Mouse (Mus musculus) lung, postnatal 0 days (tissue): ENCODE measurements around the gene Cd164l2. TPM values are rescaled to one million over a fixed set of nuclear protein-coding genes. Genes with fewer than 3 reads are reported as not detected.

Experiments
- ATAC-seq: fragments of 200-750 bp; cut with Nextera tagmentation; 2 replicates; pipeline ENCODE4 v1.8.0; 2017; ENCODE audit warnings: moderate library complexity
- DNase-seq: peaks from one replicate; pipeline ENCODE4 v3.0.0-alpha.2; 2016; ENCODE audit warnings: low spot score
- H3K27ac ChIP-seq: fragments of 300-500 bp; sonication (generic); 2 replicates; pipeline ENCODE4 v1.5.1; 2014; ENCODE audit warnings: antibody characterized with exemption, mild to moderate bottlenecking, low read length, mixed read lengths
- H3K27me3 ChIP-seq: fragments of 300-500 bp; sonication (generic); replicated peaks from 2 replicates; pipeline ENCODE4 v1.6.1; 2014; ENCODE audit warnings: low read length, mixed read lengths; ENCODE audit not compliant: insufficient read depth
- H3K36me3 ChIP-seq: fragments of 300-500 bp; sonication (generic); 2 replicates; pipeline ENCODE4 v1.6.1; 2014; ENCODE audit warnings: low read length, mixed read lengths; ENCODE audit not compliant: insufficient read depth
- H3K4me1 ChIP-seq: fragments of 300-500 bp; sonication (generic); 2 replicates; pipeline ENCODE4 v1.6.1; 2014; ENCODE audit warnings: antibody characterized with exemption, low read depth, low read length, mixed read lengths; ENCODE audit not compliant: insufficient read depth
- H3K4me2 ChIP-seq: fragments of 300-500 bp; sonication (generic); replicated peaks from 2 replicates; pipeline ENCODE4 v1.6.1; 2014; ENCODE audit warnings: low read depth, mild to moderate bottlenecking, low read length, moderate library complexity, mixed read lengths
- H3K4me3 ChIP-seq: fragments of 300-500 bp; sonication (generic); 2 replicates; pipeline ENCODE4 v1.5.1; 2014; ENCODE audit warnings: low read depth, low read length
- H3K9ac ChIP-seq: fragments of 300-500 bp; sonication (generic); replicated peaks from 2 replicates; pipeline ENCODE4 v1.6.1; 2014; ENCODE audit warnings: low read depth, mild to moderate bottlenecking
- H3K9me3 ChIP-seq: fragments of 300-500 bp; sonication (generic); 2 replicates; pipeline ENCODE4 v1.6.1; 2016; ENCODE audit warnings: low read length, mixed read lengths
- CTCF ChIP-seq: IDR thresholded peaks from 2 replicates; pipeline ENCODE4 v1.5.1; 2016; ENCODE audit warnings: antibody characterized with exemption, mild to moderate bottlenecking
- EP300 ChIP-seq: IDR thresholded peaks from 2 replicates; pipeline ENCODE4 v1.6.1; 2016; ENCODE audit warnings: antibody characterized with exemption, mild to moderate bottlenecking, control low read depth
- WGBS: fragments of 180-500 bp; shearing (Covaris S2); extraction: QIAGEN DNeasy Blood & Tissue Kit; methylation state at CpG from one replicate; pipeline ENCODE4 v1.1.7; 2014; 5-methylcytosine and 5-hydroxymethylcytosine counted together
- polyA plus RNA-seq: library from polyadenylated mRNA; unstranded; fragments of >200 nt; fragmentation: Nextera tagmentation; extraction: Ambion mirVana; gene quantifications from 2 replicates; pipeline ENCODE4 v1.2.1, GENCODE M21; 2015

Gene Cd164l2
- polyA plus RNA-seq, 1 experiment from 2014 or later = 10.3 TPM

DNA sequence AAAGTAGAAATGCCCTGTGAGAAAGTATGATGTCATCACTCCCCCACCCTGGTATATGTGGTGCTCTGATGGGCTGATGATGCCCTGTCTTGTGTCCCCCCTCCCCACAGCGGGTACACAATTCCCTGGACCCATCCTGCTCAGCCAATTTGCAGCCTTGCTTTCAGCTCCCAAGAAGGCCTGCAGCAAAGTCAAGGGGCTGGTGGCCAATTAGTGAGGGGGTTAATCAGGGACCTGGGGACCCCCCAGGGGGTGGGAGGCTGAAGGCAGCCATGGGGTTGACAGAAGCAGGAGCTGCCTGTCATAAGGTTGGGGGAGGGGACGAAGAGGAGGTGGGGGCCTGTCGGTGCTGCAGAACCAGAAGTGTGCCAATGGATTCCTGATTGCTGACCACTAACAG, 8.3 kb upstream of the Cd164l2 start:
- H3K4me1 ChIP-seq = peaks cover 16% of the 10 kb centered on the region
- H3K27me3 ChIP-seq = no peaks in the 10 kb centered on the region
- no peak for DNase-seq
- H3K27ac ChIP-seq = no peak overlapping the region
- ATAC-seq = no peak
- H3K9me3 ChIP-seq = no peaks in the 10 kb centered on the region
- WGBS = 60% methylated on average over 3 of the region's 3 CpGs
- no peak overlapping the region for H3K4me3 ChIP-seq
- no peak overlapping the region for H3K4me2 ChIP-seq
- no peak overlapping the region for H3K9ac ChIP-seq
- TF ChIP-seq EP300 (no peak), CTCF (no peak)
- H3K36me3 ChIP-seq = no peaks in the 10 kb centered on the region

DNA sequence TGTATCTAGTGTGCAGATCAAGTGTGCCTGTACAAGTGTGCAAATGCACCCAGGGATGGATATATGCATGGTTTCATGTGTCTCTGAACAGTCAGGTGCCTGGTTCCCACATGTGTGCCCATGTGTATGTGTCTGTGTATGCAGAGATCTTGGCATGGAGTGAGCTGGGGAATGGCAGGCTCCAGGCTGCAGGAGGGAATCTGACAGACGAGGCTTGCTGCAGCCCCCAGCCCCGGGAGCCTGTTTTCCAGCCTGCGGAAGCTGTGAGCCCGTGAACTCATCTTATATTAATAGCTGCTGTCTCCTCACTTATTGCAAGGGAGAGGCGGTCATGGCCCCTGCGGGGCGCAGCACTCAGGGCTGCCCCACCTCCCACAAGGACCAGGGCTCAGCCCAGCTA, 7.6 kb upstream of the Cd164l2 start:
- Histone ChIP-seq H3K27ac (no peak overlapping the region), H3K36me3 (no peaks in the 10 kb centered on the region), H3K4me2 (no peak overlapping the region), H3K9ac (no peak overlapping the region), H3K27me3 (no peaks in the 10 kb centered on the region), H3K4me1 (peaks cover 16% of the 10 kb centered on the region), H3K4me3 (no peak overlapping the region), H3K9me3 (no peaks in the 10 kb centered on the region)
- ATAC-seq (no peak), DNase-seq (no peak)
- TF ChIP-seq EP300 (no peak), CTCF (no peak)
- WGBS = 14% methylated on average over 7 of the region's 7 CpGs

DNA sequence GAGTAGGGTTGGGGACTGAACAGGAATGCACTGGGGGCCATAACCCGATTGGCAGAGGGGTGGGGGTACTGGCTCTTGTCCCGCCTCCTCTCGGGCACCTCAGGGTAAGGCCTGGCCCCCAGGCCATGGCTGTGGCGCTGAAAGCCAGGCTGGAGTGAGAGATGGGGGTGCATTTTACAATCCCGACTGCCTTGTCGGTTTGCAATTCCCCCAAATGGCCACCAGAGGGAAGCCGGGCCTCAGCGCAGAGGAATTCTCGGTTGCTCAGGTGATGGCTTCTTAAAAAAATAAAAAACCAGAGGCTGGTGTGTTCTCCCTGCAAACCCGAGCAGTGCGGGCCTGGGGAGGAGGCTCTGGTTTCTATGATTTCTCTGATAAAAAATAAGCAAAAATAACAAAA, 2.6 kb upstream of the Cd164l2 start:
- 0 out of 2 replicates have a peak, but pooled peaks cover 3% of the 10 kb centered on the region for H3K27me3 ChIP-seq
- H3K27ac ChIP-seq = no peak overlapping the region
- no peak overlapping the region for H3K4me2 ChIP-seq
- no peak overlapping the region for H3K4me3 ChIP-seq
- H3K9ac ChIP-seq = no peak overlapping the region
- peak; percentile 79 for DNase-seq
- TF ChIP-seq CTCF = peak; percentile 88
- TF ChIP-seq EP300 = no peak
- no peak for ATAC-seq
- 7% methylated on average over 11 of the region's 11 CpGs for WGBS
- no peaks in the 10 kb centered on the region for H3K9me3 ChIP-seq
- H3K4me1 ChIP-seq = 0 out of 2 replicates have a peak, but pooled peaks cover 4% of the 10 kb centered on the region
- no peaks in the 10 kb centered on the region for H3K36me3 ChIP-seq

DNA sequence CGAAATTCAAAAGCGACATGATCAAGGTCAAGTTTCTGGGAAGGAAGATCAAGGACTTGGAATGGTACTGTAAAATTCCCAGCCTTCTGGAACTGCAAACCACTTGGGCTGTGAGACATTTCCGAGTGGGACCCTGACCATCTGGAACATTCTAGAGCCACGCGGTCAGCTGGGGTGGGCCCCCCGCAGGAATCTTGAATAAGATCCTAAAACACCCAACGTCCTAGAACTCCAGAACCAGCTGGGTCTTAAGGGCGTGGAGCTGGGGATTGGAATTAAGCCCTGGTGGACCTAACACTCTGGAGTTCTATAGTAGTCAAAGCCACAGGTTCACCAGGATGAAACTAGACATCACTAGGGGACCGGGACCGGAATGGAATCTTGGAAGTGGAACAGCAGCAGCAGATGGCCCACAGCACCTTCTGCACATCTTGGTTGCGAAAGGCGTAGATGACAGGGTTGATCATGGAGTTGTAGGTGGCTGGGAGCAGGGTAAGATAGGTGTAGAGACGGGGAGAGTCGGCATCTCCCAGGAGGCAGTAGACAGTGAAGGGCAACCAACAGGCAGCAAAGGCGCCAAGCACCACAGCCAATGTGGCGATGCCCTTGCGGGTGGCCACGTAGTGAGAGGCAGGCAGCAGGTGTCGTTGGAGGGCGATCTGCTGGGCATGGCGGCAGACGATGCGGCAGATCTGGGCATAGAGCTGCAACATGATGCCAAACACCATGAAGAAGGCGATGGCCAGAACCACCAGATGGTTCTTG, 1.7 kb upstream of the Cd164l2 start:
- no peak overlapping the region for H3K9ac ChIP-seq
- H3K4me2 ChIP-seq = no peak overlapping the region
- DNase-seq (no peak), ATAC-seq (no peak)
- 0 out of 2 replicates have a peak, but pooled peaks cover 4% of the 10 kb centered on the region for H3K4me1 ChIP-seq
- WGBS = 91% methylated on average over 24 of the region's 24 CpGs
- no peaks in the 10 kb centered on the region for H3K9me3 ChIP-seq
- 0 out of 2 replicates have a peak, but pooled peaks cover 3% of the 10 kb centered on the region for H3K27me3 ChIP-seq
- H3K36me3 ChIP-seq = no peaks in the 10 kb centered on the region
- no peak for TF ChIP-seq CTCF
- TF ChIP-seq EP300 = no peak
- no peak overlapping the region for H3K4me3 ChIP-seq
- H3K27ac ChIP-seq = no peak overlapping the region

DNA sequence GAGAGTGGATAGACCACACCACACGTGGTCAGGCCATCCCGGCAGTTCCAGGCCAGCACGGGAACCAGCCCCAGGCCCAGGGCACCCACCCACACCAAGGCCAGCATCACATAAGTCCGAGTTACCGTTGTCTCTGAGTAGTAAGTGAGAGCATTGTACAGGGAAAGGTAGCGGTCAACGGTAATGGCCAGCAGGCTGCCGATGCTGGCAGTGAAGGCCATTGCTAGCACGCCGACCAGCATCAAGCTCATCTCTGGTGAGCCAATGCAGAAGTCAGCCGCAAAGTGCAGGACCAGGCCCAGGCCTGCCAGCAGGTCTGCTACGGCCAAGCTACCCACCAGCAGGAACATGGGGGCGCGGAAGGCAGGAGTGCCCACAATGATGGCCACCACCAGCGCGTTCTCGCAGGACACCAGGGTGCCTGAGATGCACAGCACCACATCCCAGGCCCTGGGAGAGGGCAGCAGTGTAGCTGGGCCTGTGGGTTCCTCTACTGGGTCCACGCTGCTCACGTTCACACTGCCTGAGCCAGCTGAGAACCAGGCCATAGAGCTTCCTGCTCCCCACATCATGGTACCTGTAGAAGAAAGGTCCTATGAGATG, 1.0 kb upstream of the Cd164l2 start:
- Histone ChIP-seq H3K4me1 (0 out of 2 replicates have a peak, but pooled peaks cover 4% of the 10 kb centered on the region), H3K9me3 (no peaks in the 10 kb centered on the region), H3K27me3 (0 out of 2 replicates have a peak, but pooled peaks cover 3% of the 10 kb centered on the region), H3K4me3 (no peak overlapping the region), H3K36me3 (no peaks in the 10 kb centered on the region), H3K27ac (no peak overlapping the region), H3K4me2 (no peak overlapping the region), H3K9ac (no peak overlapping the region)
- DNase-seq = no peak
- no peak for ATAC-seq
- 92% methylated on average over 19 of the region's 19 CpGs for WGBS
- TF ChIP-seq EP300 (no peak), CTCF (no peak)

DNA sequence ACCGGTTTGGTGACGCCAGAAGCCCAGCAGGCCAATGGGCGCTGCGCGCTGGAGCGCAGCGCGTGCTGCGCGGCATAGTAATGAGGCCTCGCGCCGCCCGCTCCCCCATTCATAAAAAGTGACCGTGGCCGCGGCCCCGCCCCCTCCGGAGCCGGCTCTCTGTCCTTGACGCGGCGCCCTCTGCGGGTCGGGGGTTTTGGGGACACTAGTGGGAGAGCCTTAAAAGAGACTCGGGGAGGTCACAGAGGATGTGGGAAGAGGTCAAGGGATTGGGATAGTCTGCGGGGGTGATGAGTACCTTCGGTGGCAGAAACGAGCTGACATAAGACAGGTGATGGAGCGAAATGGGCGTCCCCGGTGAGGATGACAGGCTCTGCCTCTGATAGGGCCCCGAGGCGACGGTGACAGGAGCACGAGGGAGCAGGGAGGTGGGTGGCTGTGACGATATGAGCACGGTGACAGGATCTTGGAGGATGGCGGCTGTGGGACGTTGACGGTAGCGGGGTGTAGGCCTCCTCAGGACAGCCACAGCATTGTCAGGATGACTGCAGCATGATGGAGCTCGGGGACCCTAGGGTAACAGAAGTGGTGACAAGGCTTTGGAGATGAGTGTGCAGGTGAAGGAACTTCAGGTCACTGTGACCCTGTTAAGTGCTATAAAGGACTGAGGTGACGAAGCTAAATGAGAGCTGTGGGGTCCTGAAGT, 784 bp downstream of the Cd164l2 start:
- Histone ChIP-seq H3K4me1 (0 out of 2 replicates have a peak, but pooled peaks cover 4% of the 10 kb centered on the region), H3K4me3 (peak overlapping the region; percentile 48), H3K4me2 (peak overlapping the region; percentile 99), H3K27ac (no peak overlapping the region), H3K27me3 (0 out of 2 replicates have a peak, but pooled peaks cover 3% of the 10 kb centered on the region), H3K9ac (peak overlapping the region; percentile 16; the same call in 1 of the 2 replicates), H3K9me3 (no peaks in the 10 kb centered on the region), H3K36me3 (no peaks in the 10 kb centered on the region)
- peak; percentile 87 for DNase-seq
- TF ChIP-seq CTCF (peak; percentile 55), EP300 (no peak)
- ATAC-seq = peak; percentile 89
- 2% methylated on average over 43 of the region's 44 CpGs for WGBS
